Mouse (Mus musculus) limb, embryonic 14.5 days (tissue): ENCODE results near the gene Pih1d1. TPM values are rescaled to one million over a fixed set of nuclear protein-coding genes. Genes with fewer than 3 reads are reported as not detected.

Experiments
- ATAC-seq: fragments of 200-750 bp; cut with Nextera tagmentation; 2 replicates; pipeline ENCODE4 v1.8.0; 2017; ENCODE audit warnings: low read depth, moderate number of reproducible peaks, moderate TSS enrichment; ENCODE audit not compliant: low FRiP score
- DNase-seq: peaks from one replicate; pipeline ENCODE4 v3.0.0-alpha.2; 2015; ENCODE audit warnings: low spot score
- H3K27ac ChIP-seq: fragments of 300-500 bp; sonication (generic); replicated peaks from 2 replicates; pipeline ENCODE4 v1.5.1; 2014; ENCODE audit warnings: low read depth, mild to moderate bottlenecking, low read length, moderate library complexity, mixed read lengths
- H3K27me3 ChIP-seq: fragments of 300-500 bp; sonication (generic); 2 replicates; pipeline ENCODE4 v1.6.1; 2014; ENCODE audit warnings: low read length, mixed read lengths; ENCODE audit not compliant: control insufficient read depth, insufficient read depth
- H3K36me3 ChIP-seq: fragments of 300-500 bp; sonication (generic); 2 replicates; pipeline ENCODE4 v1.6.1; 2014; ENCODE audit warnings: mild to moderate bottlenecking, low read length, moderate library complexity, mixed read lengths; ENCODE audit not compliant: control insufficient read depth, insufficient read depth
- H3K4me1 ChIP-seq: fragments of 300-500 bp; sonication (generic); 2 replicates; pipeline ENCODE4 v1.6.1; 2014; ENCODE audit warnings: antibody characterized with exemption, low read length, mixed read lengths; ENCODE audit not compliant: control insufficient read depth, insufficient read depth
- H3K4me2 ChIP-seq: fragments of 300-500 bp; sonication (generic); replicated peaks from 2 replicates; pipeline ENCODE4 v1.6.1; 2014; ENCODE audit warnings: low read depth, mild to moderate bottlenecking, low read length, moderate library complexity; ENCODE audit not compliant: severe bottlenecking
- H3K4me3 ChIP-seq: fragments of 300-500 bp; sonication (generic); replicated peaks from 2 replicates; pipeline ENCODE4 v1.5.1; 2014; ENCODE audit warnings: low read length
- H3K9ac ChIP-seq: fragments of 300-500 bp; sonication (generic); 2 replicates; pipeline ENCODE4 v1.6.1; 2014; ENCODE audit warnings: mild to moderate bottlenecking, low read depth, low read length, moderate library complexity; ENCODE audit not compliant: severe bottlenecking
- H3K9me3 ChIP-seq: fragments of 300-500 bp; sonication (generic); 2 replicates; pipeline ENCODE4 v1.6.1; 2016; ENCODE audit warnings: low read length; ENCODE audit not compliant: control insufficient read depth
- POLR2A ChIP-seq: fragments of 200-500 bp; IDR thresholded peaks from 2 replicates; pipeline ENCODE4 v1.8.0; 2012; ENCODE audit warnings: inconsistent platforms, mild to moderate bottlenecking, moderate library complexity, borderline replicate concordance; ENCODE audit not compliant: insufficient read depth, insufficient read length; ENCODE audit errors: extremely low read depth
- WGBS: fragments of 180-500 bp; shearing (Covaris S2); extraction: QIAGEN DNeasy Blood & Tissue Kit; methylation state at CpG from one replicate; pipeline ENCODE4 v1.1.7; 2014; 5-methylcytosine and 5-hydroxymethylcytosine counted together
- polyA plus RNA-seq, 2 experiments: library from polyadenylated mRNA; depleted of rRNA in 1 of 2; stranded (reverse) in 1 of 2; unstranded in 1 of 2; fragments of >200 nt; fragmentation: Nextera tagmentation in 1 of 2; extraction: Ambion mirVana in 1 of 2; gene quantifications; 2 replicates each; pipeline versions ENCODE4 v1.2.1 to v1.2.3; 2012 to 2014

Pih1d1 gene
- polyA plus RNA-seq, 2 experiments = 86.4 to 115 TPM

- no peak overlapping the region for H3K4me2 ChIP-seq
- no peak for ATAC-seq
- peaks cover 4% of the 10 kb centered on the region for H3K4me1 ChIP-seq
- no peak overlapping the region for H3K4me3 ChIP-seq
- 78% methylated on average over 14 of the region's 17 CpGs for whole genome bisulfite sequencing
- no peak overlapping the region for H3K27ac ChIP-seq
- no peak for DNase-seq
- H3K36me3 ChIP-seq = no peaks in the 10 kb centered on the region
- no peaks in the 10 kb centered on the region for H3K27me3 ChIP-seq
- H3K9ac ChIP-seq = peak overlapping the region; percentile 25; the same call in 1 of the 2 replicates
- no peak for TF ChIP-seq POLR2A
- no peaks in the 10 kb centered on the region for H3K9me3 ChIP-seq
Observed at GRCm38 (mm10) chr7:45193871-45194785, 40.0 kb downstream of the Pih1d1 start.

DNA sequence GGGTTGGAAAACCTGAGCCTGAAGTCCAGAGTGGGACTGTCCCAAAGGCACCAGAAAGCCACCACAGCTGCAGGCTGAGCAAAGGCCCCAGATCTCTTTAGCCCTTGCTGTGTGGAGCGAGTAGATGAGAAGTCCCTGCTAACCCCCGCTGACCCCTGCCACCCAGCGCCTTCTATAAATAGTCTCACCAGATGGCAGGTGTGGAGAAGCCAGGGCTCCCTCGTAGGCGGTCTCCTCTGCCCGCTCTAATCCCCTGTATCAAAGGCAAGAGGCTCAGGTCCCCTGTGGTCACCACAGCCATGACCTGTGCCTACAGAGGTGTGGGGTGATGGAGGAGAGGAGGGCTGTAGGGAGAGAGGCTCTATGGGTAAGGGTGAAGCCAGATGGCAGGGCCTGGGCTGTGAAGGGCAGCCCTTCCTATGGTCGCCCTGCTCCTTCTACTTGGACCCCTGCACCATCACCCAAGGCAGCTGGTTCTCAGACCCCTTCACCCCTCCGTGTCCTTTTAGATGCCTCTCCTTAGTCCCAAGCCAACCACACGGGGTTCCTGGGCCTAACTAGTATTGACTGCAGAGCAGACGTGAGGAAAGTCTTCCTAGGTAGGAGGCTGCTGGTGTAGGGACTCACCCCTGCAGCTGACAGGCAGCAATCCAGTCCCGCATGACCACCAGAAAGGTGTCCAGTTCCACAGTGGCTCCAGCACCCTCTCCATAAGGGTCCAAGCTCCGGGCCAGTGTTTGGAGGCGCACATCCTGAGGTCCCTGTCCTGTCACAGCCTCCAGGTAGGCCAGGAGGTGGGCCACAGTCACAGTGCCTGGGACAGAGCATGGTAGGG is 41.5 kb downstream of the Pih1d1 start:
- no peak overlapping the region for H3K27ac ChIP-seq
- peaks cover 4% of the 10 kb centered on the region for H3K4me1 ChIP-seq
- no peaks in the 10 kb centered on the region for H3K9me3 ChIP-seq
- H3K36me3 ChIP-seq = no peaks in the 10 kb centered on the region
- H3K9ac ChIP-seq = no peak overlapping the region
- no peak overlapping the region for H3K4me3 ChIP-seq
- no peak for TF ChIP-seq POLR2A
- DNase-seq = no peak
- no peak for ATAC-seq
- H3K4me2 ChIP-seq = no peak overlapping the region
- WGBS = 49% methylated on average over 13 of the region's 13 CpGs
- H3K27me3 ChIP-seq = no peaks in the 10 kb centered on the region

- no peak for ATAC-seq
- no peaks in the 10 kb centered on the region for H3K27me3 ChIP-seq
Observed at GRCm38 (mm10) chr7:45196176-45196535, 42.1 kb downstream of the Pih1d1 start.

GRCm38 (mm10) chr7:45196994-45197393 is 42.9 kb downstream of the Pih1d1 start:
- 66% methylated on average over 4 of the region's 5 CpGs for WGBS
- no peaks in the 10 kb centered on the region for H3K27me3 ChIP-seq
- H3K9me3 ChIP-seq = no peaks in the 10 kb centered on the region
- H3K4me1 ChIP-seq = peaks cover 3% of the 10 kb centered on the region
- H3K36me3 ChIP-seq = no peaks in the 10 kb centered on the region
- ATAC-seq (no peak), DNase-seq (no peak)
- H3K27ac ChIP-seq = no peak overlapping the region
- TF ChIP-seq POLR2A = no peak
- H3K9ac ChIP-seq = no peak overlapping the region
- no peak overlapping the region for H3K4me2 ChIP-seq
- no peak overlapping the region for H3K4me3 ChIP-seq

More at GRCm38 (mm10) chr7:45196176-45196535, 42.1 kb downstream of the Pih1d1 start:
- H3K9ac ChIP-seq = no peak overlapping the region
- no peak overlapping the region for H3K4me3 ChIP-seq
- DNase-seq = no peak
- no peaks in the 10 kb centered on the region for H3K36me3 ChIP-seq
- H3K9me3 ChIP-seq = no peaks in the 10 kb centered on the region
- H3K27ac ChIP-seq = no peak overlapping the region
- peaks cover 4% of the 10 kb centered on the region for H3K4me1 ChIP-seq
- no peak overlapping the region for H3K4me2 ChIP-seq
- TF ChIP-seq POLR2A = no peak
- 85% methylated on average over 4 of the region's 4 CpGs for WGBS

DNA sequence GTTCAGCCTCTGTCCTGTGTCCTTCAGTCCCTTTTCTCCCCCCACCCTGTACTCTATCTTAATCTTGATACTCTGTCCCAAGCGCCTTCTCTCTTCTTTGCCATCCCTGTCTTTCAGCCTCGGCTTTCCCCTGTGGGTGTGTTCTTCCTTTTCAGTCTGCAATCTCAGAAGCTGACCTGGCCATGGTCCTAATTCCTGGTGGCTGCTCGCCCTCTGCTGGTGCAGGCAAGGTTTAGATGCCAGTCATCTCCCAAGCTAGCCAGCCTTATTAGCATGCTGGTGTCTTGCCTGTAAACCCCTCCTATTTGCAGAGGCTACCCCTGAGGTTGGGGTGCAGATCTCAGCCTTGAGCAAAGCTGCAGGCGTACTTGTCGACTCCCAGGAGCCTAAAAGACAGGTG is 44.3 kb downstream of the Pih1d1 start:
- DNase-seq = peak; percentile 65
- H3K27ac ChIP-seq = no peak overlapping the region
- H3K4me3 ChIP-seq = no peak overlapping the region
- no peak overlapping the region for H3K9ac ChIP-seq
- peak; percentile 51; the same call in 1 of the 2 replicates for ATAC-seq
- H3K9me3 ChIP-seq = no peaks in the 10 kb centered on the region
- WGBS = 18% methylated on average over 5 of the region's 5 CpGs
- no peaks in the 10 kb centered on the region for H3K36me3 ChIP-seq
- no peak overlapping the region for H3K4me2 ChIP-seq
- TF ChIP-seq POLR2A = no peak
- H3K27me3 ChIP-seq = no peaks in the 10 kb centered on the region
- no peaks in the 10 kb centered on the region for H3K4me1 ChIP-seq
